In the genomic region with DNA sequence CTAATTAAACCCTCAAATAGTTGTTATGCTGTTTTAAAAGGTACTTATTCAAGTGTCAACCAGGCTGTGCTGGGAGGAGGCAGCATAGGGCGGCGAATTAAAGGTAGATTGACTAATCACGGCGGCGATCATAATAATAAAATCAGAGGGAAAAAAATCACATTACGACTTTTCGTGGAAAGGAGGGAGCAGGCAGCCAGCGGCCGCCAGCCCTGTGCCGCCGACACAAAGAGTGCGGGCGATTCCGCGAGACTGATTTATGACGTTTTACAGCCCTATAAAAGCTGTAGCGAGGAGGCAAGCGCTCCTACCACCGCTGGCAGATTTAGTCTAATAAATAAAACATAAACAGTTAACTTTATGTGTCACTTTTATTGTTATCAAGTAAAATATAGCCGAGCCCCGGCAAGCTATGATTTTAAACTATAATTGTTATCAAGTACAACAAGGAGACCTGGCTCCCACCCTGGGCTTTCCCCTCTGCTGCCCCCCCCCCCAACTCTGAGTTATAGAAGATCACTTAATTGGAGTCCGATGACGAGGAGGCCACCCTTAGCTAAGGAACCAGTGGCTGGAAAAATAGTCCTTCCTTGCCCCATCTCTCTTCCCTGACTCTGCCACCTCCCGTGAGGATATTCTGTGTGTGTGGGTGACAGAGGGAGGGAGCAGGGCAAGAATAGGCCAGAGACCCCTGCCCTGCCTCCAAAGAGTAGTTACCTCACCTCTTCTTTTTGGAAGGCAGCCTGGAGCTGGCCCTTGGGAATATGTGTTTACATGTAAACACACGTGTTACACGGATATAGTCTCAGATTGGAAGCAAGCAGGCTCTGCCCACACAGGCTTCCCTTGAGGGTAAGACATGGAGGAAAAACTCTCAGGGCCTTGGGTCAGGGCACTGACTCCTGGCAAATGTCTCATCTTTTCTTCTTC, we compare ENCODE assay signal across 13 mouse cellular contexts. TPM values are rescaled to one million over a fixed set of nuclear protein-coding genes. Genes with fewer than 3 reads are reported as not detected.
A peak's percentile ranks its signal among the peaks of the same experiment; 100 is the strongest.
DNase-seq lines count a peak whose midpoint lies in the region; ATAC-seq lines count a peak whose summit lies in the region.
"Had no signal": no experiment of that assay in that cellular context is flagged by ENCODE, and none has a peak within 500 bp of the region (broad histone marks: within the 10 kb centered on the region; RNA-seq: fewer than 3 reads in every experiment).

No protein-coding gene starts in this region.

- no peaks in the 10 kb centered on the region for H3K9me3 ChIP-seq in kidney, embryonic 16.5 days (ENCODE audit: low read length)
- H3K9me3 ChIP-seq in hindbrain, embryonic 15.5 days = no peaks in the 10 kb centered on the region
- H3K9me3 ChIP-seq in neural tube, embryonic 13.5 days = no peaks in the 10 kb centered on the region
- H3K9me3 ChIP-seq: midbrain, embryonic 15.5 days had no signal

- peak overlapping the region; percentile 3; the same call in 1 of the 2 replicates for H3K9ac ChIP-seq in kidney, embryonic 16.5 days (replicated peaks; ENCODE audit: low read length)
- peak overlapping the region; percentile 13; the same call in 1 of the 2 replicates for H3K9ac ChIP-seq in hindbrain, embryonic 15.5 days
- peak overlapping the region; percentile 62 for H3K9ac ChIP-seq in neural tube, embryonic 13.5 days
- H3K9ac ChIP-seq: midbrain, embryonic 15.5 days had no signal

- peak overlapping the region; percentile 1 for H3K4me3 ChIP-seq in kidney, embryonic 16.5 days (ENCODE audit: low read length)
- H3K4me3 ChIP-seq in hindbrain, embryonic 15.5 days = peak overlapping the region; percentile 20
- peak overlapping the region; percentile 22 for H3K4me3 ChIP-seq in neural tube, embryonic 13.5 days
- H3K4me3 ChIP-seq: midbrain, embryonic 15.5 days had no signal

- 1% methylated on average over 26 of the region's 26 CpGs for WGBS in kidney, embryonic 16.5 days
- WGBS in hindbrain, embryonic 15.5 days = 1% methylated on average over 26 of the region's 26 CpGs
- WGBS in neural tube, embryonic 13.5 days = 1% methylated on average over 26 of the region's 26 CpGs

- no peak for DNase-seq in kidney, adult 11 months
- peak; percentile 80 for DNase-seq in embryo, embryonic 10 days (ENCODE audit: low spot score)
- no peak for DNase-seq in frontal cortex, postnatal 25 days (ENCODE audit: low spot score in 2 of 2)
- DNase-seq in frontal cortex, postnatal 10 days (ENCODE audit: low spot score in 2 of 2) = no peak
- DNase-seq in testis, postnatal 14 days (ENCODE audit: low spot score) = no peak
- DNase-seq: lung, adult 2 months had no signal

- peak overlapping the region; percentile 40 for H3K4me2 ChIP-seq in kidney, embryonic 16.5 days (replicated peaks; ENCODE audit: low read depth, low read length)
- peak overlapping the region; percentile 41 for H3K4me2 ChIP-seq in hindbrain, embryonic 15.5 days
- H3K4me2 ChIP-seq in neural tube, embryonic 13.5 days = peak overlapping the region; percentile 67
- H3K4me2 ChIP-seq: heart, embryonic 11.5 days; midbrain, embryonic 15.5 days had no signal

- no peaks in the 10 kb centered on the region for H3K36me3 ChIP-seq in kidney, embryonic 16.5 days (ENCODE audit: insufficient read depth, low read length)
- H3K36me3 ChIP-seq in hindbrain, embryonic 15.5 days = no peaks in the 10 kb centered on the region
- H3K36me3 ChIP-seq in neural tube, embryonic 13.5 days = no peaks in the 10 kb centered on the region
- H3K36me3 ChIP-seq: midbrain, embryonic 15.5 days had no signal

- peaks cover 56% of the 10 kb centered on the region for H3K4me1 ChIP-seq in kidney, embryonic 16.5 days (ENCODE audit: insufficient read depth, low read length)
- H3K4me1 ChIP-seq in hindbrain, embryonic 15.5 days (replicated peaks) = peaks cover 6% of the 10 kb centered on the region
- peaks cover 97% of the 10 kb centered on the region for H3K4me1 ChIP-seq in neural tube, embryonic 13.5 days (replicated peaks)
- H3K4me1 ChIP-seq: midbrain, embryonic 15.5 days had no signal

- no peak for ATAC-seq in kidney, embryonic 16.5 days (ENCODE audit: low FRiP score, low TSS enrichment)
- ATAC-seq in hindbrain, embryonic 15.5 days (ENCODE audit: low FRiP score, low read depth) = no peak
- peak; percentile 59 for ATAC-seq in neural tube, embryonic 13.5 days (ENCODE audit: low read depth)
- ATAC-seq: midbrain, embryonic 15.5 days had no signal

- H3K27me3 ChIP-seq in kidney, embryonic 16.5 days (ENCODE audit: insufficient read depth, low read length) = peaks cover 24% of the 10 kb centered on the region
- H3K27me3 ChIP-seq in hindbrain, embryonic 15.5 days = peaks cover 72% of the 10 kb centered on the region
- no peaks in the 10 kb centered on the region for H3K27me3 ChIP-seq in neural tube, embryonic 13.5 days

- peak overlapping the region; percentile 48 for H3K27ac ChIP-seq in kidney, embryonic 16.5 days (ENCODE audit: low read length)
- peak overlapping the region; percentile 79 for H3K27ac ChIP-seq in hindbrain, embryonic 15.5 days (replicated peaks)
- peak overlapping the region; percentile 97 for H3K27ac ChIP-seq in neural tube, embryonic 13.5 days (replicated peaks)
- H3K27ac ChIP-seq: midbrain, embryonic 15.5 days had no signal

RNA-seq across cellular contexts. Expression of a gene that starts 14.2 kb away (rescaled TPM):
- polyA plus RNA-seq in kidney, embryonic 16.5 days (2015; fragmentation: Nextera tagmentation; extraction: Ambion mirVana) = 6.9 and 8.6 TPM in 2 replicates
- polyA plus RNA-seq in hindbrain, embryonic 15.5 days (2015; fragmentation: Nextera tagmentation; extraction: Ambion mirVana) = 56.8 and 63.8 TPM in 2 replicates
- polyA plus RNA-seq in neural tube, embryonic 13.5 days (2015; fragmentation: Nextera tagmentation; extraction: Ambion mirVana) = 40.2 and 49.9 TPM in 2 replicates
- polyA plus RNA-seq: frontal cortex, adult 2 months; midbrain, embryonic 15.5 days had no signal

RNA-seq across cellular contexts. Expression of a gene that starts 34.9 kb away (rescaled TPM):
- 7.6 and 11.0 TPM in 2 replicates for polyA plus RNA-seq in kidney, embryonic 16.5 days (2015; fragmentation: Nextera tagmentation; extraction: Ambion mirVana)
- polyA plus RNA-seq in hindbrain, embryonic 15.5 days (2015; fragmentation: Nextera tagmentation; extraction: Ambion mirVana) = 7.4 and 13.1 TPM in 2 replicates
- polyA plus RNA-seq in neural tube, embryonic 13.5 days (2015; fragmentation: Nextera tagmentation; extraction: Ambion mirVana) = 46.8 and 51.1 TPM in 2 replicates
- polyA plus RNA-seq: frontal cortex, adult 2 months; midbrain, embryonic 15.5 days had no signal

RNA-seq across cellular contexts. Expression of a gene that starts 42.5 kb away (rescaled TPM):
- polyA plus RNA-seq in kidney, embryonic 16.5 days (2015; fragmentation: Nextera tagmentation; extraction: Ambion mirVana) = 6.6 and 9.2 TPM in 2 replicates
- 2.3 and 16.6 TPM in 2 replicates for polyA plus RNA-seq in hindbrain, embryonic 15.5 days (2015; fragmentation: Nextera tagmentation; extraction: Ambion mirVana)
- polyA plus RNA-seq in neural tube, embryonic 13.5 days (2015; fragmentation: Nextera tagmentation; extraction: Ambion mirVana) = 75.8 and 85.5 TPM in 2 replicates
- polyA plus RNA-seq: embryonic facial prominence, embryonic 11.5 days; frontal cortex, adult 2 months; lung, adult 2 months; midbrain, embryonic 15.5 days had no signal

RNA-seq across cellular contexts. Expression of a gene that starts 56.7 kb away (rescaled TPM):
- polyA plus RNA-seq in kidney, embryonic 16.5 days (2015; fragmentation: Nextera tagmentation; extraction: Ambion mirVana) = 7.4 and 9.2 TPM in 2 replicates
- 0.30 TPM in 1 of 2 replicates, not detected in the other for polyA plus RNA-seq in hindbrain, embryonic 15.5 days (2015; fragmentation: Nextera tagmentation; extraction: Ambion mirVana)
- 40.9 and 43.4 TPM in 2 replicates for polyA plus RNA-seq in neural tube, embryonic 13.5 days (2015; fragmentation: Nextera tagmentation; extraction: Ambion mirVana)
- polyA plus RNA-seq: embryonic facial prominence, embryonic 11.5 days; frontal cortex, adult 2 months; heart, embryonic 11.5 days; lung, adult 2 months; midbrain, embryonic 15.5 days had no signal

Comparison
In these comparisons a context has a peak if more than half of its experiments do, and no peak if none do; other contexts are left out.
1. H3K9ac ChIP-seq: peak in every context shown above with its lines; median percentile 62 in neural tube, embryonic 13.5 days; 13 in hindbrain, embryonic 15.5 days; 3 in kidney, embryonic 16.5 days.